Mouse (Mus musculus) right cerebral cortex, postnatal 10 days (tissue): ENCODE data around the gene Thsd4.
A peak's percentile ranks its signal among the peaks of the same experiment; 100 is the strongest.

ENCODE experiments used
- DNase-seq, 2 experiments: peaks; one replicate each; pipeline ENCODE4 v3.0.0; 2021; ENCODE audit warnings: low spot score in 2 of 2

The Thsd4 gene

GRCm38 (mm10) chr9:60381010-60381409, 140.8 kb downstream of the Thsd4 start:
- no peak for DNase-seq

GRCm38 (mm10) chr9:60380550-60380949, 141.3 kb downstream of the Thsd4 start:
- DNase-seq = no peak

- no peak for DNase-seq
These were observed 143.6 kb downstream of the Thsd4 start for GRCm38 (mm10) chr9:60378235-60378634.

GRCm38 (mm10) chr9:60373161-60373737, 148.6 kb downstream of the Thsd4 start:
- DNase-seq = peak; percentile 38 to 50

GRCm38 (mm10) chr9:60368516-60368915, 153.3 kb downstream of the Thsd4 start:
- no peak for DNase-seq

- no peak for DNase-seq
These were observed 154.1 kb downstream of the Thsd4 start for GRCm38 (mm10) chr9:60367617-60368305.

- no peak for DNase-seq
These were observed 157.6 kb downstream of the Thsd4 start for GRCm38 (mm10) chr9:60364166-60364781.

- no peak for DNase-seq
These were observed 169.5 kb downstream of the Thsd4 start for GRCm38 (mm10) chr9:60352351-60352750.

- DNase-seq = no peak
These were observed 170.7 kb downstream of the Thsd4 start for GRCm38 (mm10) chr9:60351153-60351552.

GRCm38 (mm10) chr9:60336147-60336546, 185.7 kb downstream of the Thsd4 start:
- DNase-seq = no peak

GRCm38 (mm10) chr9:60335455-60335854, 186.4 kb downstream of the Thsd4 start:
- DNase-seq = no peak

GRCm38 (mm10) chr9:60329911-60330310, 191.9 kb downstream of the Thsd4 start:
- peak in 1 of 2 experiments; percentile 33 for DNase-seq

- DNase-seq = no peak
These were observed 197.1 kb downstream of the Thsd4 start for GRCm38 (mm10) chr9:60324716-60325115.

GRCm38 (mm10) chr9:60323435-60323834, 198.4 kb downstream of the Thsd4 start:
- DNase-seq = no peak

- no peak for DNase-seq
These were observed 204.6 kb downstream of the Thsd4 start for GRCm38 (mm10) chr9:60317291-60317690.

- peak in 1 of 2 experiments; percentile 46 for DNase-seq
These were observed 205.3 kb downstream of the Thsd4 start for GRCm38 (mm10) chr9:60316510-60316909.

- DNase-seq = no peak
These were observed 206.3 kb downstream of the Thsd4 start for GRCm38 (mm10) chr9:60315533-60315932.

GRCm38 (mm10) chr9:60313661-60314060, 208.2 kb downstream of the Thsd4 start:
- no peak for DNase-seq

GRCm38 (mm10) chr9:60312670-60313069, 209.2 kb downstream of the Thsd4 start:
- no peak for DNase-seq

- DNase-seq = peak; percentile 78 to 84
These were observed 210.2 kb downstream of the Thsd4 start for GRCm38 (mm10) chr9:60311594-60312128.

- no peak for DNase-seq
These were observed 211.0 kb downstream of the Thsd4 start for GRCm38 (mm10) chr9:60310741-60311317.
